Mouse (Mus musculus): ENCODE results near the gene E2f2. TPM values are rescaled to one million over a fixed set of nuclear protein-coding genes. Genes with fewer than 3 reads are reported as not detected.

E2f2 gene
- polyA plus RNA-seq, 1 experiment from 2014 or later, result 85.3 TPM

DNA sequence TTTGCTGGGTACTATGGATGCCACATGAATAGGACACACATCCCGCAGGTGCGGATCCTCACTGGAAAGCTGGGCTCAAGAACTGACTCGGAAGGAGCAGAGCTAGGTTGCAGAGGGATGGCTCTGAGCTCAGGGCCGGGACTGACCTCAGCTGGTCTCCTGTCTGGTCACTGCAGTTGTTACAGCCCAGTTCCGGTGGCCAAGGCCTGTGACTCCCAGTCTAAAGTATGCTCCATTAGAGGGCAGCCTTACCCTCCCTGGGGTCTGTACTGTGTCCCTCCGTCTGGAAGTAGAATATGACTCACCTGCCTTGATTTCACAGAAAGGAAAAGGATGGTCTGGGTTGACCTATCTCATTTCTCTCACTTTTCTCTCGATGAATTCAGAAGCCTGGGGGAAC lies 72.0 kb downstream of the E2f2 start:
- H3K4me3 ChIP-seq (replicated peaks), result no peak overlapping the region
- 46% methylated on average over 7 of the region's 7 CpGs for WGBS (ENCODE audit: insufficient replicate concordance)
- no peak overlapping the region for H3K9ac ChIP-seq
- no peak overlapping the region for H3K27ac ChIP-seq (replicated peaks)
- H3K27me3 ChIP-seq, result peaks cover 95% of the 10 kb centered on the region
- no peaks in the 10 kb centered on the region for H3K36me3 ChIP-seq (replicated peaks)
- peaks cover 12% of the 10 kb centered on the region for H3K4me1 ChIP-seq (replicated peaks)
- no peak overlapping the region for H3K4me2 ChIP-seq
- H3K9me3 ChIP-seq (replicated peaks), result no peaks in the 10 kb centered on the region
- ATAC-seq (ENCODE audit: insufficient read depth), result no peak

Other genes starting within 250 kb of the E2f2 start
- 91.4 and 96.5 TPM in 2 replicates for gene Hmgcl, start 225.9 kb upstream of the E2f2 start, polyA plus RNA-seq (2015; fragmentation: Nextera tagmentation; extraction: Ambion mirVana)
- 38.6 and 46.9 TPM in 2 replicates for gene Gale, start 208.7 kb upstream of the E2f2 start, polyA plus RNA-seq (2015; fragmentation: Nextera tagmentation; extraction: Ambion mirVana)
- gene Lypla2, start 199.8 kb upstream of the E2f2 start, polyA plus RNA-seq (2015; fragmentation: Nextera tagmentation; extraction: Ambion mirVana), result 40.4 and 49.5 TPM in 2 replicates
- gene Pithd1, start 185.1 kb upstream of the E2f2 start, polyA plus RNA-seq (2015; fragmentation: Nextera tagmentation; extraction: Ambion mirVana), result 73.9 and 81.7 TPM in 2 replicates
- 27.0 and 29.6 TPM in 2 replicates for gene Eloa, start 150.6 kb upstream of the E2f2 start, polyA plus RNA-seq (2015; fragmentation: Nextera tagmentation; extraction: Ambion mirVana)
- gene Rpl11, start 119.0 kb upstream of the E2f2 start, polyA plus RNA-seq (2015; fragmentation: Nextera tagmentation; extraction: Ambion mirVana), result 212 and 240 TPM in 2 replicates
- gene Id3, start 28.9 kb upstream of the E2f2 start, polyA plus RNA-seq (2015; fragmentation: Nextera tagmentation; extraction: Ambion mirVana), result 41.3 and 42.6 TPM in 2 replicates
- gene Asap3, start 34.0 kb downstream of the E2f2 start, polyA plus RNA-seq (2015; fragmentation: Nextera tagmentation; extraction: Ambion mirVana), result 2.5 and 3.0 TPM in 2 replicates
- gene Tcea3, start 75.3 kb downstream of the E2f2 start, polyA plus RNA-seq (2015; fragmentation: Nextera tagmentation; extraction: Ambion mirVana), result 19.2 and 20.9 TPM in 2 replicates
- 2.6 and 3.4 TPM in 2 replicates for gene Zfp46, start 112.3 kb downstream of the E2f2 start, polyA plus RNA-seq (2015; fragmentation: Nextera tagmentation; extraction: Ambion mirVana)
- gene Hnrnpr, start 138.5 kb downstream of the E2f2 start, polyA plus RNA-seq (2015; fragmentation: Nextera tagmentation; extraction: Ambion mirVana), result 49.4 and 49.6 TPM in 2 replicates